Mouse (Mus musculus) macrophage (primary cell): Measurements from ENCODE around the gene Slc20a1. TPM values are rescaled to one million over a fixed set of nuclear protein-coding genes. Genes with fewer than 3 reads are reported as not detected.

Experiments
- H3K27ac ChIP-seq: fragments of 350-480 bp; formaldehyde crosslinking; 2 replicates; pipeline ENCODE4 v1.9.0; 2021
- H3K36me3 ChIP-seq: fragments of 350-480 bp; formaldehyde crosslinking; 2 replicates; pipeline ENCODE4 v1.9.0; 2021; ENCODE audit errors: inconsistent target
- H3K4me3 ChIP-seq: fragments of 350-480 bp; formaldehyde crosslinking; 2 replicates; pipeline ENCODE4 v1.9.0; 2021; ENCODE audit errors: inconsistent target
- H3K79me2 ChIP-seq: fragments of 350-480 bp; formaldehyde crosslinking; 2 replicates; pipeline ENCODE4 v1.9.0; 2021; ENCODE audit errors: inconsistent target
- WGBS: methylation state at CpG from one replicate; pipeline ENCODE4 v1.1.7; 2026; ENCODE audit warnings: inconsistent platforms; ENCODE audit not compliant: missing documents; 5-methylcytosine and 5-hydroxymethylcytosine counted together
- polyA plus RNA-seq: library from polyadenylated mRNA; stranded (reverse); fragments of 250-400 nt; gene quantifications from 3 replicates; pipeline ENCODE4 v1.2.4, GENCODE M21; 2018; ENCODE audit warnings: inconsistent platforms
- total RNA-seq, 78 experiments: library from RNA; depleted of rRNA; stranded (reverse); fragments of 250-400 nt; gene quantifications; 1 replicate in 9 of 78; 2 replicates in 24 of 78; 3 replicates in 43 of 78; 4 replicates in 2 of 78; pipeline ENCODE4 v1.2.4; 2018; ENCODE audit warnings: inconsistent platforms in 56 of 78

The Slc20a1 gene
- total RNA-seq (2018; cell fraction: chromatin; rRNA removed): 1,000 to 10,000 TPM in 1 of 26 experiments, 100 to 1,000 TPM in 23, 10 to 100 TPM in 2; 27.6 to 1,007 (median 266) TPM
- total RNA-seq (2018; cell fraction: cytosol; rRNA removed): 10 to 100 TPM; 20.5 to 80.0 (median 36.1) TPM
- total RNA-seq (2018; cell fraction: nucleus; rRNA removed): 100 to 1,000 TPM in 19 of 26 experiments, 10 to 100 TPM in 7; 68.3 to 720 (median 172) TPM
- 36.9 to 54.7 TPM (median 39.8 TPM) in 3 replicates for polyA plus RNA-seq

- Histone ChIP-seq H3K79me2 (peaks cover 37% of the 10 kb centered on the region), H3K4me3 (peak within 1 kb of the TSS; percentile 57), H3K36me3 (peaks cover 11% of the 10 kb centered on the region; the same call in 1 of the 2 replicates), H3K27ac (peak within 1 kb of the TSS; percentile 95)
- WGBS: under 1% methylated on average over 95 of the region's 96 CpGs
These were observed at the start of gene Slc20a1 for GRCm38 (mm10) chr2:129198436-129199327. TSS of gene Slc20a1 (plus strand) at chr2:129198764.

- Histone ChIP-seq H3K36me3 (no peaks in the 10 kb centered on the region), H3K79me2 (no peaks in the 10 kb centered on the region), H3K4me3 (no peak overlapping the region), H3K27ac (no peak overlapping the region)
- WGBS: 82% methylated on average over 2 of the region's 2 CpGs
These were observed 49.7 kb upstream of the Slc20a1 start for GRCm38 (mm10) chr2:129148836-129149235.

- H3K36me3 ChIP-seq: no peaks in the 10 kb centered on the region
- H3K79me2 ChIP-seq: no peaks in the 10 kb centered on the region
- no peak overlapping the region for H3K27ac ChIP-seq
- WGBS: 78% methylated on average over 5 of the region's 5 CpGs
- no peak overlapping the region for H3K4me3 ChIP-seq
These were observed 48.2 kb upstream of the Slc20a1 start for GRCm38 (mm10) chr2:129150386-129150785.

- WGBS: 52% methylated on average over 9 of the region's 9 CpGs
- no peaks in the 10 kb centered on the region for H3K79me2 ChIP-seq
- no peak overlapping the region for H3K27ac ChIP-seq
- H3K4me3 ChIP-seq: no peak overlapping the region
- H3K36me3 ChIP-seq: no peaks in the 10 kb centered on the region
These were observed 47.5 kb upstream of the Slc20a1 start for GRCm38 (mm10) chr2:129151111-129151510.

- WGBS: 81% methylated on average over 1 of the region's 1 CpGs
- no peaks in the 10 kb centered on the region for H3K36me3 ChIP-seq
- H3K27ac ChIP-seq: no peak overlapping the region
- H3K4me3 ChIP-seq: no peak overlapping the region
- H3K79me2 ChIP-seq: no peaks in the 10 kb centered on the region
These were observed 45.8 kb upstream of the Slc20a1 start for GRCm38 (mm10) chr2:129152751-129153150.

GRCm38 (mm10) chr2:129164815-129165214, 33.7 kb upstream of the Slc20a1 start:
- Histone ChIP-seq H3K27ac (no peak overlapping the region), H3K79me2 (no peaks in the 10 kb centered on the region), H3K4me3 (no peak overlapping the region), H3K36me3 (no peaks in the 10 kb centered on the region)
- WGBS: 64% methylated on average over 5 of the region's 5 CpGs

- Histone ChIP-seq H3K4me3 (no peak overlapping the region), H3K27ac (no peak overlapping the region), H3K36me3 (no peaks in the 10 kb centered on the region), H3K79me2 (no peaks in the 10 kb centered on the region)
- WGBS: 82% methylated on average over 10 of the region's 10 CpGs
These were observed 31.8 kb upstream of the Slc20a1 start for GRCm38 (mm10) chr2:129166466-129167463.

GRCm38 (mm10) chr2:129173386-129173785, 25.2 kb upstream of the Slc20a1 start:
- Histone ChIP-seq H3K27ac (no peak overlapping the region), H3K36me3 (no peaks in the 10 kb centered on the region), H3K4me3 (no peak overlapping the region), H3K79me2 (no peaks in the 10 kb centered on the region)
- WGBS: 83% methylated on average over 9 of the region's 10 CpGs

GRCm38 (mm10) chr2:129174474-129174873, 24.1 kb upstream of the Slc20a1 start:
- H3K36me3 ChIP-seq: no peaks in the 10 kb centered on the region

GRCm38 (mm10) chr2:129175636-129176035, 22.9 kb upstream of the Slc20a1 start:
- no peaks in the 10 kb centered on the region for H3K79me2 ChIP-seq
- no peaks in the 10 kb centered on the region for H3K36me3 ChIP-seq
- H3K4me3 ChIP-seq: no peak overlapping the region
- peak overlapping the region; percentile 74 for H3K27ac ChIP-seq
- WGBS: 0% methylated on average over 2 of the region's 2 CpGs

More at GRCm38 (mm10) chr2:129174474-129174873, 24.1 kb upstream of the Slc20a1 start:
- Histone ChIP-seq H3K27ac (0 out of 2 replicates have a peak overlapping the region, but pooled peaks have one; percentile 74), H3K4me3 (no peak overlapping the region), H3K79me2 (no peaks in the 10 kb centered on the region)
- 39% methylated on average over 7 of the region's 7 CpGs for WGBS

GRCm38 (mm10) chr2:129176676-129177420, 21.7 kb upstream of the Slc20a1 start:
- WGBS: 82% methylated on average over 12 of the region's 12 CpGs
- Histone ChIP-seq H3K36me3 (no peaks in the 10 kb centered on the region), H3K27ac (0 out of 2 replicates have a peak overlapping the region, but pooled peaks have one; percentile 74), H3K79me2 (no peaks in the 10 kb centered on the region), H3K4me3 (no peak overlapping the region)

GRCm38 (mm10) chr2:129177661-129178060, 20.9 kb upstream of the Slc20a1 start:
- Histone ChIP-seq H3K27ac (no peak overlapping the region), H3K4me3 (no peak overlapping the region)
- WGBS: 92% methylated on average over 3 of the region's 3 CpGs

GRCm38 (mm10) chr2:129178182-129178908, 20.2 kb upstream of the Slc20a1 start:
- no peak overlapping the region for H3K27ac ChIP-seq

More at GRCm38 (mm10) chr2:129177661-129178060, 20.9 kb upstream of the Slc20a1 start:
- no peaks in the 10 kb centered on the region for H3K36me3 ChIP-seq
- no peaks in the 10 kb centered on the region for H3K79me2 ChIP-seq

More at GRCm38 (mm10) chr2:129178182-129178908, 20.2 kb upstream of the Slc20a1 start:
- H3K79me2 ChIP-seq: no peaks in the 10 kb centered on the region
- WGBS: 76% methylated on average over 10 of the region's 10 CpGs
- H3K36me3 ChIP-seq: no peaks in the 10 kb centered on the region
- H3K4me3 ChIP-seq: no peak overlapping the region
